ENCODE assay signal across 8 mouse cellular contexts in the genomic region with DNA sequence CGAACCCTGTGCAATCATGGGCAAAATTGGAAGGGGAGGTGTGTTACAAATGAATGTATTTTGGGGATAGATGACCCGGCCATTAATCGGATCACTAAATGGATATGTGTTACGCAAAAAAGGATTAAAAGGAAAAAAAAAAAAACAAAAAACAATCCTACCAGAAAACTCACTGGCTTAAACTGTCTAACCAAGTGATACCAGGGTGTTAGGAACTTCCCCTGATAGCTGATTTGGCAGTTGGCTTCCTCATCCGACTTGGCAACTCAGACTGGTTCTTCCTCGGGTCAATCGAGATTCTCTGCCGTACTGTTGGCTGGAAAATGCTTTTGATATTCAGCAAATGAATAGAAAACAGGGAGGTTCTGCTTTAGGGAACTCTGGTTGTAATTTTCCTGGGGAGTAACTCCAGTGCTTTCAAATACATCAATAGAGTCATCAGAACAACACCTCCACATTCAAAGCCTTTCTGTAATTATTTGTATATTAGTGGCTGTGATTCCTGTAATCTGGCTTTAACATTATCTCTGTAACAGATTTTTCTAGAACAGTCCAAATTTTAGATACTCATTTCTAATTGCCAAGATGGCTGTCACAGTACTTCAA. TPM values are rescaled to one million over a fixed set of nuclear protein-coding genes. Genes with fewer than 3 reads are reported as not detected.
DNase-seq lines count a peak whose midpoint lies in the region; ATAC-seq and TF ChIP-seq lines count a peak whose summit lies in the region.

No protein-coding gene starts in this region.

- TF ChIP-seq RAD21 in CH12.LX (IDR thresholded peaks at IDR 0.05; ENCODE audit: low read depth, low read length): no peak

- 1% methylated on average over 8 of the region's 8 CpGs for WGBS in embryonic facial prominence, embryonic 12.5 days
- 1% methylated on average over 8 of the region's 8 CpGs for WGBS in limb, embryonic 10.5 days
- WGBS in midbrain, embryonic 11.5 days: 2% methylated on average over 8 of the region's 8 CpGs

- peaks cover 40% of the 10 kb centered on the region for H3K79me2 ChIP-seq in CH12.LX (replicated peaks; ENCODE audit: control insufficient read depth, extremely low read depth, insufficient read depth, poor library complexity, severe bottlenecking)

- H3K9ac ChIP-seq in CH12.LX (ENCODE audit: insufficient read depth, low read depth): peak overlapping the region; percentile 71
- H3K9ac ChIP-seq in embryonic facial prominence, embryonic 12.5 days: 0 out of 2 replicates have a peak overlapping the region, but pooled peaks have one; percentile 89
- peak overlapping the region; percentile 54; the same call in 1 of the 2 replicates for H3K9ac ChIP-seq in midbrain, embryonic 11.5 days (ENCODE audit: low read length)

- dilution Hi-C loops in CH12.LX (cut with MboI; ENCODE audit: extremely low pct_ligation_motif_present, extremely low pct_unique_long_range_greater_than_20kb, low sequenced_read_pairs): no loop called here

- no peak for TF ChIP-seq CTCF in CH12.LX (conservative IDR thresholded peaks at IDR 0.05 in 1 of 2, IDR thresholded peaks at IDR 0.05 in 1 of 2; ENCODE audit: low read depth in 2 of 2, low read length in 2 of 2)

- no peaks in the 10 kb centered on the region for H3K9me3 ChIP-seq in erythroblast, embryonic 14.5 days (ENCODE audit: control insufficient read depth, low read length)
- H3K9me3 ChIP-seq in CH12.LX (replicated peaks; ENCODE audit: low read length): no peaks in the 10 kb centered on the region
- no peaks in the 10 kb centered on the region for H3K9me3 ChIP-seq in embryonic facial prominence, embryonic 12.5 days
- H3K9me3 ChIP-seq in limb, embryonic 10.5 days (replicated peaks): no peaks in the 10 kb centered on the region
- no peaks in the 10 kb centered on the region for H3K9me3 ChIP-seq in midbrain, embryonic 11.5 days (ENCODE audit: control insufficient read depth, low read length)

- no peak for ATAC-seq in erythroblast, adult 5-6 weeks (replicated peaks; ENCODE audit: low FRiP score, poor library complexity, severe bottlenecking)
- no peak for ATAC-seq in embryonic facial prominence, embryonic 12.5 days (ENCODE audit: insufficient number of reproducible peaks, insufficient read depth, low FRiP score, low TSS enrichment)
- no peak for ATAC-seq in midbrain, embryonic 11.5 days (ENCODE audit: low FRiP score)

- intact Hi-C loops in heart, postnatal 25 days (cut with DNase I): no loop called here

- in situ Hi-C loops in CH12.LX (cut with MboI; ENCODE audit: low pct_ligation_motif_present, low pct_unique_long_range_greater_than_20kb, low sequenced_read_pairs): no loop called here

- peak; percentile 41 for DNase-seq in CH12.LX (ENCODE audit: extremely low read depth)
- peak; percentile 10 for DNase-seq in heart, postnatal 25 days (ENCODE audit: low spot score)
- no peak for DNase-seq in limb, embryonic 10.5 days (ENCODE audit: low spot score)
- peak; percentile 88 for DNase-seq in midbrain, embryonic 11.5 days (ENCODE audit: low spot score, missing footprints)
- no peak for DNase-seq in yolk sac, embryonic 10.5 days (ENCODE audit: low spot score)

- H3K4me3 ChIP-seq in erythroblast, embryonic 14.5 days (replicated peaks): peak overlapping the region; percentile 94
- peak overlapping the region; percentile 57 to 93 (median 58) for H3K4me3 ChIP-seq in CH12.LX (replicated peaks in 1 of 3; ENCODE audit: low read depth in 2 of 3, low read length in 2 of 3, poor library complexity in 1 of 3)
- peak overlapping the region; percentile 98 for H3K4me3 ChIP-seq in embryonic facial prominence, embryonic 12.5 days
- H3K4me3 ChIP-seq in limb, embryonic 10.5 days: peak overlapping the region; percentile 72
- peak overlapping the region; percentile 98 for H3K4me3 ChIP-seq in midbrain, embryonic 11.5 days (ENCODE audit: low read depth, low read length)

- TF ChIP-seq POLR2A in CH12.LX (IDR thresholded peaks at IDR 0.05; ENCODE audit: low read depth, low read length): no peak

- peaks cover 31% of the 10 kb centered on the region for H3K4me1 ChIP-seq in erythroblast, embryonic 14.5 days (ENCODE audit: control insufficient read depth)
- H3K4me1 ChIP-seq in CH12.LX (ENCODE audit: control insufficient read depth in 1 of 2, insufficient read depth in 2 of 2): peaks cover 10 to 36% of the 10 kb centered on the region in 2 experiments
- peaks cover 8% of the 10 kb centered on the region for H3K4me1 ChIP-seq in embryonic facial prominence, embryonic 12.5 days
- H3K4me1 ChIP-seq in limb, embryonic 10.5 days: peaks cover 10% of the 10 kb centered on the region
- peaks cover 13% of the 10 kb centered on the region for H3K4me1 ChIP-seq in midbrain, embryonic 11.5 days (ENCODE audit: control insufficient read depth, insufficient read depth, low read length)

- no peak; the same call in 1 of the 2 replicates for TF ChIP-seq EP300 in CH12.LX (IDR thresholded peaks at IDR 0.05; ENCODE audit: low read length)

- peaks cover 20% of the 10 kb centered on the region for H3K27me3 ChIP-seq in erythroblast, embryonic 14.5 days (ENCODE audit: control insufficient read depth)
- peaks cover 2% of the 10 kb centered on the region for H3K27me3 ChIP-seq in CH12.LX (replicated peaks)
- H3K27me3 ChIP-seq in embryonic facial prominence, embryonic 12.5 days: 0 out of 2 replicates have a peak, but pooled peaks cover 4% of the 10 kb centered on the region
- H3K27me3 ChIP-seq in limb, embryonic 10.5 days (ENCODE audit: low read depth, poor library complexity, severe bottlenecking): no peaks in the 10 kb centered on the region
- H3K27me3 ChIP-seq in midbrain, embryonic 11.5 days (ENCODE audit: control insufficient read depth, insufficient read depth, low read length): no peaks in the 10 kb centered on the region

- peak overlapping the region; percentile 92 for H3K4me2 ChIP-seq in CH12.LX (ENCODE audit: insufficient read depth, low read depth, poor library complexity, severe bottlenecking)
- peak overlapping the region; percentile 76 for H3K4me2 ChIP-seq in embryonic facial prominence, embryonic 12.5 days (replicated peaks)
- H3K4me2 ChIP-seq in midbrain, embryonic 11.5 days: peak overlapping the region; percentile 56

- H3K36me3 ChIP-seq in erythroblast, embryonic 14.5 days (ENCODE audit: control insufficient read depth): peaks cover 11% of the 10 kb centered on the region
- H3K36me3 ChIP-seq in CH12.LX (replicated peaks in 1 of 2; ENCODE audit: control insufficient read depth in 1 of 2, insufficient read depth in 1 of 2, low read length in 1 of 2): peaks cover 0 to 10% of the 10 kb centered on the region in 2 experiments
- no peaks in the 10 kb centered on the region for H3K36me3 ChIP-seq in embryonic facial prominence, embryonic 12.5 days
- no peaks in the 10 kb centered on the region for H3K36me3 ChIP-seq in limb, embryonic 10.5 days
- H3K36me3 ChIP-seq in midbrain, embryonic 11.5 days (ENCODE audit: control insufficient read depth, insufficient read depth, low read length): no peaks in the 10 kb centered on the region

- no peak overlapping the region for H3K27ac ChIP-seq in CH12.LX (ENCODE audit: insufficient read depth, low read depth)
- 0 out of 2 replicates have a peak overlapping the region, but pooled peaks have one; percentile 17 for H3K27ac ChIP-seq in embryonic facial prominence, embryonic 12.5 days
- 0 out of 2 replicates have a peak overlapping the region, but pooled peaks have one; percentile 87 for H3K27ac ChIP-seq in limb, embryonic 10.5 days
- H3K27ac ChIP-seq in midbrain, embryonic 11.5 days (ENCODE audit: low read depth, low read length): no peak overlapping the region

TF ChIP-seq in CH12.LX, 34 proteins besides CTCF, POLR2A, EP300 and RAD21:
- TF ChIP-seq USF1 (IDR thresholded peaks at IDR 0.05; ENCODE audit: low read depth, low read length) (no peak), TBP (conservative IDR thresholded peaks at IDR 0.05; ENCODE audit: low read depth, low read length) (0 out of 2 replicates have a peak, but pooled peaks have one; percentile 7)

RNA-seq across cellular contexts. Expression of gene Akirin1, which starts 0.7 kb away (rescaled TPM):
- polyA plus RNA-seq in erythroblast, embryonic 14.5 days (2012): 13.8 and 16.4 TPM in 2 replicates
- total RNA-seq in erythroblast, adult 5-6 weeks (2015; ENCODE audit: low replicate concordance): 17.5 and 27.4 TPM in 2 replicates
- 9.3 and 34.0 TPM in 2 replicates for total RNA-seq in erythroblast, adult 5-6 weeks (2017; ENCODE audit: low replicate concordance)
- total RNA-seq in CH12.LX (2012; rRNA removed): 27.9 and 33.3 TPM in 2 replicates
- total RNA-seq in CH12.LX (2014; rRNA removed): 52.1 and 55.1 TPM in 2 replicates
- polyA plus RNA-seq in CH12.LX (2012; ENCODE audit: insufficient read length, low read depth): 35.6 and 37.3 TPM in 2 replicates
- 67.5 and 70.0 TPM in 2 replicates for polyA plus RNA-seq in embryonic facial prominence, embryonic 12.5 days (2016; fragmentation: Nextera tagmentation; extraction: Ambion mirVana)
- total RNA-seq in heart, postnatal 25 days (2021): 10 to 100 TPM; 23.2 to 25.4 TPM
- 49.5 and 55.1 TPM in 2 replicates for polyA plus RNA-seq in limb, embryonic 10.5 days (2016; fragmentation: Nextera tagmentation; extraction: Ambion mirVana)
- 108 and 120 TPM in 2 replicates for polyA plus RNA-seq in midbrain, embryonic 11.5 days (2014; fragmentation: Nextera tagmentation; extraction: Ambion mirVana)

RNA-seq across cellular contexts. Expression of gene Ndufs5, which starts 32.8 kb away (rescaled TPM):
- 8.9 and 13.5 TPM in 2 replicates for polyA plus RNA-seq in erythroblast, embryonic 14.5 days (2012)
- 25.3 and 32.9 TPM in 2 replicates for total RNA-seq in erythroblast, adult 5-6 weeks (2015; ENCODE audit: low replicate concordance)
- total RNA-seq in erythroblast, adult 5-6 weeks (2017; ENCODE audit: low replicate concordance): 27.9 and 29.0 TPM in 2 replicates
- total RNA-seq in CH12.LX (2012; rRNA removed): 213 and 227 TPM in 2 replicates
- 174 and 179 TPM in 2 replicates for total RNA-seq in CH12.LX (2014; rRNA removed)
- 121 and 145 TPM in 2 replicates for polyA plus RNA-seq in CH12.LX (2012; ENCODE audit: insufficient read length, low read depth)
- 324 and 329 TPM in 2 replicates for polyA plus RNA-seq in embryonic facial prominence, embryonic 12.5 days (2016; fragmentation: Nextera tagmentation; extraction: Ambion mirVana)
- total RNA-seq in heart, postnatal 25 days (2021): 100 to 1,000 TPM; 460 to 471 TPM
- 340 and 356 TPM in 2 replicates for polyA plus RNA-seq in limb, embryonic 10.5 days (2016; fragmentation: Nextera tagmentation; extraction: Ambion mirVana)
- polyA plus RNA-seq in midbrain, embryonic 11.5 days (2014; fragmentation: Nextera tagmentation; extraction: Ambion mirVana): 301 and 315 TPM in 2 replicates

RNA-seq across cellular contexts. Expression of gene Rhbdl2, which starts 36.9 kb away (rescaled TPM):
- not detected in 2 replicates for polyA plus RNA-seq in erythroblast, embryonic 14.5 days (2012)
- total RNA-seq in erythroblast, adult 5-6 weeks (2015; ENCODE audit: low replicate concordance): not detected in 2 replicates
- not detected in 2 replicates for total RNA-seq in erythroblast, adult 5-6 weeks (2017; ENCODE audit: low replicate concordance)
- total RNA-seq in CH12.LX (2012; rRNA removed) (not detected in 2 replicates), CH12.LX (2014; rRNA removed) (not detected in 2 replicates)
- not detected in 2 replicates for polyA plus RNA-seq in CH12.LX (2012; ENCODE audit: insufficient read length, low read depth)
- 0.75 and 1.6 TPM in 2 replicates for polyA plus RNA-seq in embryonic facial prominence, embryonic 12.5 days (2016; fragmentation: Nextera tagmentation; extraction: Ambion mirVana)
- total RNA-seq in heart, postnatal 25 days (2021): not detected
- polyA plus RNA-seq in limb, embryonic 10.5 days (2016; fragmentation: Nextera tagmentation; extraction: Ambion mirVana): 0.45 and 0.79 TPM in 2 replicates
- polyA plus RNA-seq in midbrain, embryonic 11.5 days (2014; fragmentation: Nextera tagmentation; extraction: Ambion mirVana): 0.30 and 0.44 TPM in 2 replicates

Comparison
In these comparisons a context has a peak if more than half of its experiments do, and no peak if none do; other contexts are left out.
1. DNase-seq: peak in CH12.LX (single experiment), heart, postnatal 25 days (single experiment) and midbrain, embryonic 11.5 days (single experiment); none in limb, embryonic 10.5 days (single experiment) and yolk sac, embryonic 10.5 days (single experiment).
2. H3K27ac ChIP-seq: peak in embryonic facial prominence, embryonic 12.5 days (single experiment) and limb, embryonic 10.5 days (single experiment); none in CH12.LX (single experiment) and midbrain, embryonic 11.5 days (single experiment).
3. Peak in every context shown above with its lines, with median percentiles within 50 percentile points of each other: H3K4me3 ChIP-seq, H3K4me2 ChIP-seq and H3K9ac ChIP-seq.